Mouse (Mus musculus): ENCODE measurements around the gene Kcnj6.

Gene Kcnj6

DNA sequence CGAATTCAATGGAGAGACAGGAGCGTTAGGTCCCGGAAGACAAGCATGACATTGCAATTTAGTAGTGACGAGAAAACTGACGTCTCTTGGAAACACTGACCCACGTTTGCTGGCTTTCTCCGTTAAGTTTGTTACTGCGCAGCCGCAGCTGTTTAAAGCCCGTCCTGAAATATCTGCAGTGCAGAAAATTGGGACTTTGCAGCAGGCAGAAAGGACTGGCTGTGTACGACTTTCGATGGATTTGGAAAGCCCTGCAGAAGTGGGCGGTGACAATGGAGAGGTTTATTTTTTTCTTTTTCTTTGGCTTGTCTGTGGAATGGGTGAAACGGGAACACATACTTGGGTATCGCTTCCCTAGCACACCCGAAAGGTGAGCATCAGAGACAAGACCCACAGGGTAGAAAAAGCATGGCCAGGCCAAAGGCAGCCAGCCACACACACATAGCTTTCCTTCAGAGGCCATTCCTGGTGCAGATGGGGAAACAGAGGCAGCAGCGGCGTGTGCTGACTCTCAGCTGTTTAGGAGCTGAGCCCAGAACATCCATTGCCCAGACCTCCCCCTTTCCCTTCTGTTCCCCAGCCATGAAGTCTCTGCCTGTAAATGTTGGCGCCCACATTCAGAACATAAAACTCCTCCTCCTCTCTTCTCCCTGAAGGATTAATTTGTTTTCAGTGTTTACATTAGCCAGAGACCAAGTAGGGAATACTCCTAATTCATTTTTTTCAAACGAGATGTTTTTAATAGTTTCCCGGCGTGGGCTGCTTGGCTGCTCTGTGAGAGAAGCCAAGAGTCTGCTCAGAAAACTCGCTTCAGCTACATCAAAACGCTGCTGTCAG is 215.2 kb downstream of the Kcnj6 start:
- no peak for DNase-seq (ENCODE audit: low read depth, low spot score)

GRCm38 (mm10) chr16:94773928-94774327 is 223.6 kb downstream of the Kcnj6 start:
- peak; percentile 7 for DNase-seq (ENCODE audit: low read depth, low spot score)

DNA sequence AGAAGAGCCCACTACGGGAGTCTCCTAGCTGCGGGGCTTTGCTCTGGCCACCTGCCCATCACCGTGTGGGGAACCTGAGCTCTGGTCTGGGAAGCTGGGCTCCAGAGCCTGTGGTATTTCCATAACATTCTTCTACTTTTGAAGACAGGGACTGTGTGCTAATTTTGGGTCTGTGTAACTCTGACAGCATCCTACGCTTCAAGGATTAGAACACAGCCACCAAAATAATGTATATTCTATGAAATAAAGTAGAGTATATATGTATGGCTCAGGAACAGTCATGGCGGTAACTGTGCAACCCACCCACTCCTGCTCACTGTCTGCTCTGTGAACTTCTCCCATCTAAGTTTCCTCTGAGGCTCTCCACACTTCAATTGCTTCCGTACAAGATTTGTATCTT is 229.9 kb downstream of the Kcnj6 start:
- DNase-seq (ENCODE audit: low read depth, low spot score): no peak

DNA sequence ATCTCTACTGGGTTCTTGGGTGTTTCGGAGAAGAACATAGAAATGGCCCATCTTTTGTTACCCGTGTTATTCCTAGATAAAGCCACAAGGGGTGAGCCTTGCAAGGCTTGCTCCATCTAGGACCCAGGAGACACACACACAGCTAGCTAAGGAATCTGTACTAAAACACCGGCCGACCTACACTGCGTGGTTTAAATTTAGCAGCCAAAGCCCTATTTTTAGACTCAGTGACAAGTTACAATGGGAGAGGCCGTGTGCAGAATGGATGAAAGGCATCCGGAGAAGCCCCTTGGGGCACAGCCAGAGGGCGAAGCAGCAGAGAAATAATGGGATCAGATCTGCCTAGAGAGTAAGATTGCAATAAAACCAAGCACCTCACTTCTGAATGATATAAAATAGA is 232.4 kb downstream of the Kcnj6 start:
- no peak for DNase-seq (ENCODE audit: low read depth, low spot score)

DNA sequence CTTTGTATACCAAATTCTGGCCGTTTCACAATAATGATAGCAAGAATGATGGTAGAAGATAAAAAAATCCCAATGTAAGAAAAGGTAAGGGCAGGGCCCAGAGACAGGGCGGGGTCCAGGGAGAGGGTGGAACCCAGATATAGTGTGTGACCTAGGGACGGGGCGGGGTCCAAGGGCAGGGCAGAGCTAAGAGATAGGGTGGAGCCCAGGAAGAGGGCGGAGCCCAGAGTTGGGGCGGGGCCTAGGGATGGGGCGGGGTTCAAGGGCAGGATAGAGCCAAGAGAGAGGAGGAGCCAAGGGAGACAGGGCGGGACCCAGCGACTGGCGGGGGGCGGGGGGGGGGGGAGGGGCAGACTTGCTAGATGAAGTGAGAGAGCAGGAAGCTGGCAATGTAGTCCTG is 236.8 kb downstream of the Kcnj6 start:
- DNase-seq (ENCODE audit: low read depth, low spot score): no peak

DNA sequence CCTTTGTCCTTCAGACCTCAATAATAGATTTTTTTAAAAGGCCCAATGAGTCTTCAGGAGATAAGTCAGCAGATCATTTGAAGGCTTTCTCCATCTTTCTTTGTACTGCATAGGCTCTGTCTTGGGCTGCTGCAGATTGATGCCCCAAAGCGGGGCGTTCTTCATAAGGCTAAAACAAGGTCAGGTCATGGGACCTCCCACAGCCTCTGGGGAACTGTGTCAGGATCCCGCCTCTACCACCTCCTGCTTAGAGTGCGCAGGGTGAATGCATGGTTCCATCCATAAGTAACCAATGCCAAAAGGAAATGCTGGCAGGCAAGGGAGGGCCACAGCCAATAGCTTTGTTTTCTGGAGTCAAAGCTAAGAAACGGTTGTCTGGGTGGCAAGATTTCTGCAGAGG is 237.7 kb downstream of the Kcnj6 start:
- no peak for DNase-seq (ENCODE audit: low read depth, low spot score)

GRCm38 (mm10) chr16:94758606-94759005 is 238.9 kb downstream of the Kcnj6 start:
- DNase-seq (ENCODE audit: low read depth, low spot score): no peak

DNA sequence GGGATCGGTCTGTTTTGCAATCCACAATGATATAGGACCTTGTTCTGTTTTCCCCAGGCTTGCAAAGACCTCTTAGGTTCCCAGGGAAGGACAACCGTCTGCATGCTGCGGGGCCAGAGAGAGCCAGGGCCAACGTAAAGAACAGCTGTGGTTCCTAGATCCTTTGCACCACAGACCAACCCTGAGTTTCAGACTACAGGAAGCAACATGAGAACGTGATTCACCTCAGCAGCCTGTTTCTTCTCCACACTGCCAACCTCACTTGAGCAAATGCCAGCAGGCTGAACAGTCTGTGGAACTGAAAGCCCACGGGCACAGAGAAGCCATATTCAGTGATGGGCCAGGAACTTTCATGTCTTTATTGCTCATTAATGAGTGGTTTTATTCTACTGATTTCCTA is 241.1 kb downstream of the Kcnj6 start:
- no peak for DNase-seq (ENCODE audit: low read depth, low spot score)

- peak; percentile 48 for DNase-seq (ENCODE audit: low read depth, low spot score)
Observed at GRCm38 (mm10) chr16:94753453-94753852, 244.0 kb downstream of the Kcnj6 start.

- peak; percentile 9 for DNase-seq (ENCODE audit: low read depth, low spot score)
Observed at GRCm38 (mm10) chr16:94752781-94753180, 244.7 kb downstream of the Kcnj6 start.

- DNase-seq (ENCODE audit: low read depth, low spot score): no peak
Observed at GRCm38 (mm10) chr16:94745016-94745415, 252.5 kb downstream of the Kcnj6 start.

GRCm38 (mm10) chr16:94743853-94744501 is 253.5 kb downstream of the Kcnj6 start:
- peak; percentile 60 for DNase-seq (ENCODE audit: low read depth, low spot score)

- DNase-seq (ENCODE audit: low read depth, low spot score): no peak
Observed at GRCm38 (mm10) chr16:94737359-94737687, 260.2 kb downstream of the Kcnj6 start.

GRCm38 (mm10) chr16:94736462-94737358 is 260.8 kb downstream of the Kcnj6 start:
- DNase-seq (ENCODE audit: low read depth, low spot score): no peak

DNA sequence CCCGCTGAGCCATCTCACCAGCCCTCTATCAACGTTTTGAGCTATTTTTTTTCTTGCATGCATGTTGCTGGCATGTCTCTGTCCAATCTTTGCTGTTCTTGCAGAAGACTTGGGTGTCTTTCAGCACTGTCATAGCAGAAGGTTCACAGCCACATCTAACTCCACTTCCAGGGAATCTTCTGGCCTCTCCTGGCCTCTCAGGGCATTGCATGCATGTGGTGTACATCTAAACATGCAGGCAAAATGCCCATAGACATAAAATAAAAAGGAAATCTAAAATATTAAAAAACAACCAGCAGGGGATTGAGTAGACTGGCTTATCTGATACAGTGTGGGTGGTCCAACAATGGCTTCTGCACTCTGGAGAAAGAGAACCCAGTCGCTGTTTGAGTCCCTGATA is 262.0 kb downstream of the Kcnj6 start:
- DNase-seq (ENCODE audit: low read depth, low spot score): no peak

GRCm38 (mm10) chr16:94731027-94731426 is 266.5 kb downstream of the Kcnj6 start:
- DNase-seq (ENCODE audit: low read depth, low spot score): no peak

DNA sequence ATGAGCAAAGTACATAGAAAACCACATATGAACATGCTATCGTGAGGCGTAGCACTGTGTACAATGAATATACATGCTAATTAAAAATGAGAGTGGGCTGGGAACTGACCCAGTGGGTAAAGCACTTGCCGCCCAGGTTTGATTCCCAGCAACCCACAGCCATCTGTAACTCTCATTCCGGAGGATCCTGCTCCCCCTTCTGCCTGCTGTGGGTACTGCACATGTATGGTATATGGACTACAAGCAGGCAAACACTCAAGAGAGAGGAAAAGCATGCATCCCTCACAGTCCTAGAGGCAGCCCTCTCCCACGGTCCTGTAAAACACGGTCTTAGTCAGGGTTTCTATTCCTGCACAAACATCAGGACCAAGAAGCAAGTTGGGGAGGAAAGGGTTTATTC is 268.3 kb downstream of the Kcnj6 start:
- DNase-seq (ENCODE audit: low read depth, low spot score): no peak

- DNase-seq (ENCODE audit: low read depth, low spot score): no peak
Observed at GRCm38 (mm10) chr16:94724747-94725211, 272.7 kb downstream of the Kcnj6 start.

- DNase-seq (ENCODE audit: low read depth, low spot score): peak; percentile 79
Observed at GRCm38 (mm10) chr16:94724061-94724596, 273.4 kb downstream of the Kcnj6 start.

DNA sequence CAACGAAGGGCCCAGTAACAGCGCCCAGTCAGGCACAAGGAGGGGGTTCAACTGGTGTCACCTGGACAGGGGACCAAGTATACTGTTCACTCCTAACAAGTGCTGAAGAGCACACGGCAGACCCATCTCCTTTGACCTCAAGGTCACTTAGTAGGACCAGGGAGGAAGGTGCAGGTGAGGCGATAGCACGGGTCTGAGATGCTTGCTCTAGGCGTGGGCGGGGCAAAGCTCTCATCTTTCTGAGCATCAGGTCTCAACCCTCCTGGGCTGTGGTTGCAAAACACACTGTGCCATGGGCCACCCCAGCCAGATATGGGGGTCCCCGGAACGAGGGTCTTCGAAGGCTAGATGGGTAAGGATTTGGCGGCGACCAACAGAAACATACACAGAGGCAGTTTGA is 274.6 kb downstream of the Kcnj6 start:
- DNase-seq (ENCODE audit: low read depth, low spot score): no peak

DNA sequence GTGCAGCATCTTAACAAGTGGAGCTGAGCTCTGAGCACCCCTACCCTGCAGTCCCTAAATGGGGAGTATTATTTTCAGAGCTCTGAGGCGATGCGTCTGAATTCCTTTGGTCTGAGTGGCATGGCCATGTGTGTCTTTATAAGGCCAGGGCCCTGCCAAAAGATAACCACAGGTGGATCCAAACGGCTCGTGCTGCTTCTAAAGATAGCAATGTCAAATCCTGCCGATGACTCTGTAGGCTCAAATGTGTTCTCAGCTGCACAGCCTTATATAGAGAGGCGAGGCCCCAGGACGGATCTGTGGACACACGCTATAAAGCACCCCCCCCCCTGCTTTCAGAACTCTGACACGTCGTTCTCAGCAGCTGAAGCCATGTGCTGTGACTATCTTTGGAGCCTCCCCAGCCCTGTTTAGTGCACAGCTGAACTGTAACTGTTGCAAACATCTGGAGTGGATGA is 275.9 kb downstream of the Kcnj6 start:
- no peak for DNase-seq (ENCODE audit: low read depth, low spot score)
